Mouse (Mus musculus) neural tube, embryonic 11.5 days (tissue): ENCODE measurements around the gene Ociad2. TPM values are rescaled to one million over a fixed set of nuclear protein-coding genes. Genes with fewer than 3 reads are reported as not detected.

Experiments used
- ATAC-seq: fragments of 200-750 bp; cut with Nextera tagmentation; 2 replicates; pipeline ENCODE4 v1.8.0; 2017; ENCODE audit warnings: moderate number of reproducible peaks, mild to moderate bottlenecking, moderate TSS enrichment, moderate library complexity; ENCODE audit not compliant: insufficient read depth, low FRiP score, low TSS enrichment
- DNase-seq: peaks from one replicate; pipeline ENCODE4 v3.0.0-alpha.2; 2015; ENCODE audit warnings: low spot score
- H3K27ac ChIP-seq: fragments of 300-500 bp; sonication (generic); 2 replicates; pipeline ENCODE4 v1.5.1; 2014; ENCODE audit warnings: low read depth, mild to moderate bottlenecking, low read length
- H3K27me3 ChIP-seq: fragments of 300-500 bp; sonication (generic); 2 replicates; pipeline ENCODE4 v1.6.1; 2014; ENCODE audit warnings: mild to moderate bottlenecking, low read length, mixed read lengths; ENCODE audit not compliant: control insufficient read depth, insufficient read depth
- H3K36me3 ChIP-seq: fragments of 300-500 bp; sonication (generic); 2 replicates; pipeline ENCODE4 v1.6.1; 2014; ENCODE audit warnings: mild to moderate bottlenecking, low read length, moderate library complexity, mixed read lengths; ENCODE audit not compliant: control insufficient read depth, insufficient read depth
- H3K4me1 ChIP-seq: fragments of 300-500 bp; sonication (generic); 2 replicates; pipeline ENCODE4 v1.6.1; 2014; ENCODE audit warnings: low read length, mixed read lengths; ENCODE audit not compliant: control insufficient read depth, insufficient read depth
- H3K4me2 ChIP-seq: fragments of 300-500 bp; sonication (generic); 2 replicates; pipeline ENCODE4 v1.6.1; 2014; ENCODE audit warnings: low read depth, mild to moderate bottlenecking, moderate library complexity
- H3K4me3 ChIP-seq: fragments of 300-500 bp; sonication (generic); 2 replicates; pipeline ENCODE4 v1.5.1; 2014; ENCODE audit warnings: low read depth, low read length
- H3K9ac ChIP-seq: fragments of 300-500 bp; sonication (generic); 2 replicates; pipeline ENCODE4 v1.6.1; 2014; ENCODE audit warnings: mild to moderate bottlenecking, low read length
- H3K9me3 ChIP-seq: fragments of 300-500 bp; sonication (generic); 2 replicates; pipeline ENCODE4 v1.6.1; 2016; ENCODE audit warnings: low read length; ENCODE audit not compliant: control insufficient read depth
- WGBS: fragments of 180-500 bp; shearing (Covaris S2); extraction: QIAGEN DNeasy Blood & Tissue Kit; methylation state at CpG from one replicate; pipeline ENCODE4 v1.1.7; 2014; 5-methylcytosine and 5-hydroxymethylcytosine counted together
- polyA plus RNA-seq: library from polyadenylated mRNA; unstranded; fragments of >200 nt; fragmentation: Nextera tagmentation; extraction: Ambion mirVana; gene quantifications from 2 replicates; pipeline ENCODE4 v1.2.1, GENCODE M21; 2014

Ociad2 gene
- polyA plus RNA-seq, 1 experiment from 2014 or later = 6.1 TPM

DNA sequence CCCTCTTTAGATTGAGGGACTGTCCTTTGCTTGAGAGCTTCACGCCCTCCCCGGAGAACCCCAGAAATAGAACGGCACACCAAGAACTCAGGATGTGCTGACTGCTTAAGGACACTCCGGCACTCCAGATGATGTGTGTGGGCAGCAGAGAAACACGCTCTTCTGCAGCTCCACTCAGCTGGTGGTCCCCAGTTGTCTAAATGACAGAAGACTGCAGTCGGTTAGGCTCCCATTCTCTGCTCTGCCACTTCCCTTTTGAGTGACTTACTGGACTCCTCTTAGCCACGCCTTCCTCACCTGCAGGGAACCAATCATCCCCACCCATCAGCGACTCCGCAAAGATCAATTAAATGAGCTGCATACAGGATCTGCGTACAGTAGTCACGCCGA is 18.9 kb upstream of the Ociad2 start:
- Histone ChIP-seq H3K9me3 (no peaks in the 10 kb centered on the region), H3K27me3 (no peaks in the 10 kb centered on the region), H3K4me3 (no peak overlapping the region), H3K9ac (no peak overlapping the region), H3K36me3 (no peaks in the 10 kb centered on the region), H3K4me1 (no peaks in the 10 kb centered on the region), H3K4me2 (peak overlapping the region; percentile 3), H3K27ac (no peak overlapping the region)
- no peak for DNase-seq
- ATAC-seq = no peak
- WGBS = 36% methylated on average over 12 of the region's 12 CpGs

DNA sequence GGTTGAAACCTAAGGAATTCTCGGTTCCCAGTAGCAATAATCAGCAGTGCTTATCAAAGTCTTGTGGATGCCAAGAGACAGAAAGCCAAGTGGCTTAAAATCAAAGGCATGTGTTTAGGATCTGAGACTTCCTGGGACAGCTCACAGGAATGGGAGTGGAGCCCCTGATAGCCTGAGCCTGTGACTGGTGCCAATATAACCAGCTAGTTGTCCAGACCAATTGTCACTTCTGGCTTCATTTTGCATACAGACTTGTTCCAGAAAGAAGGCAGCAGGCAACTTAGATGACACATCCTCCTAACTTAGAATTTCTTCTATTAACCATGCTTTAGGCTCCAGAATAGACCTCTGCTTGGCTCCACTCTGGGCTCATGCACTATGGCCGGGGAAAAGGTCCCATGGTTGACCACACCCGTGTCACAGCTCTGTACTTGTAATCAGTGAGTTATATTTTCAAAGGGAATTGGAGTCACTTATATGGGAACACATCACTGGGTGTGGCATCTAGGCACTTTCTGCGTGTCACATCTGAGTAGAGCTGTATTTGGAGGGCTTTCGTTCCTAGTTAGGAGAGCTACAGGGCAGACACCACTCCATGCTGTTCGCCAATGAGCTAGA is 18.4 kb upstream of the Ociad2 start:
- Histone ChIP-seq H3K36me3 (no peaks in the 10 kb centered on the region), H3K9me3 (no peaks in the 10 kb centered on the region), H3K27me3 (no peaks in the 10 kb centered on the region), H3K4me1 (no peaks in the 10 kb centered on the region), H3K9ac (no peak overlapping the region), H3K27ac (no peak overlapping the region), H3K4me3 (no peak overlapping the region), H3K4me2 (peak overlapping the region; percentile 3; the same call in 1 of the 2 replicates)
- WGBS = 80% methylated on average over 6 of the region's 6 CpGs
- no peak for ATAC-seq
- DNase-seq = no peak

GRCm38 (mm10) chr5:73355393-73355792 is 14.6 kb upstream of the Ociad2 start:
- DNase-seq = no peak
- 76% methylated on average over 5 of the region's 5 CpGs for WGBS

DNA sequence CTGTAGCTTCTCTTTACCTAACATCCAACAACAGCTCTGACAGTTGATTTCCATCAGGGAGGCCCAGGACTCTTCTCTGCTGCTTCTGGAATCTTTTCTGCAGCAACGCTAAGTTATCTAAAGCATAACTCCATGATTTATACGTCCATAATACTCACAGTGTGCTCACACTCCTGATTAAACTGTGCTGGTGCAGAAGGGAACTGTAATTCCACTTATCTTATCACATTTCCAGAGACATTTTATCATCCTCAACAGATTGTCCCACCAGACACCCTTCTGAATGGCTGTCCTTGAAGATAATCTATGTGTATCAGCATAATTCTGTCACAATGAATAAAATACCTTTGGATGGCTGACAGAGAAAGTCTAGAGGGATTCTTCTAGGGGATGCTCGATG is 13.2 kb upstream of the Ociad2 start:
- no peaks in the 10 kb centered on the region for H3K4me1 ChIP-seq
- H3K4me3 ChIP-seq = no peak overlapping the region
- WGBS = 76% methylated on average over 3 of the region's 3 CpGs
- no peak overlapping the region for H3K9ac ChIP-seq
- no peaks in the 10 kb centered on the region for H3K9me3 ChIP-seq
- H3K36me3 ChIP-seq = no peaks in the 10 kb centered on the region
- no peak overlapping the region for H3K4me2 ChIP-seq
- H3K27me3 ChIP-seq = no peaks in the 10 kb centered on the region
- DNase-seq (no peak), ATAC-seq (no peak)
- H3K27ac ChIP-seq = no peak overlapping the region

More at GRCm38 (mm10) chr5:73355393-73355792, 14.6 kb upstream of the Ociad2 start:
- Histone ChIP-seq H3K4me2 (no peak overlapping the region), H3K36me3 (no peaks in the 10 kb centered on the region), H3K9ac (no peak overlapping the region), H3K27ac (no peak overlapping the region), H3K4me1 (no peaks in the 10 kb centered on the region), H3K4me3 (no peak overlapping the region), H3K9me3 (no peaks in the 10 kb centered on the region), H3K27me3 (no peaks in the 10 kb centered on the region)
- no peak for ATAC-seq

DNA sequence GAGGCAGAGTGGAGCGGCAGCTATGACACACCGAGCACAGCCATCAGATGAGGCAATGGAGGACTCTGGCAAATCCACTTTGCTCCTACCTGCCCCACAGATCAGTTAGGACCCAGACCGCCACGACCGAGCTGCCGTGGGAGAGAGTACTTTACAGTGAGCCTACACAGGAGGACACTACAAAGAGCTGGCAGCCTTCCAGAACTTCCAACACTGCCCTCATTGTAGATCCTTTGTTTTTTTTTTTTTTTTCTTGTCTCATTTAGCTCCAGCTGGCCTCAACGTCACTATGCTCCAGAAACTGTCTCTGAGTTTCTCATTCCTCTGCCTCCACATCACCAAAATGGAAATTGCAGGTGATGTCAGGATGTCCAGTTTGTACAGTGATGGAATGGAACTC is 12.7 kb upstream of the Ociad2 start:
- H3K4me3 ChIP-seq = no peak overlapping the region
- H3K27ac ChIP-seq = no peak overlapping the region
- H3K27me3 ChIP-seq = no peaks in the 10 kb centered on the region
- H3K9ac ChIP-seq = no peak overlapping the region
- ATAC-seq (no peak), DNase-seq (peak; percentile 29)
- H3K36me3 ChIP-seq = no peaks in the 10 kb centered on the region
- no peaks in the 10 kb centered on the region for H3K9me3 ChIP-seq
- no peak overlapping the region for H3K4me2 ChIP-seq
- H3K4me1 ChIP-seq = no peaks in the 10 kb centered on the region
- WGBS = 73% methylated on average over 7 of the region's 7 CpGs

DNA sequence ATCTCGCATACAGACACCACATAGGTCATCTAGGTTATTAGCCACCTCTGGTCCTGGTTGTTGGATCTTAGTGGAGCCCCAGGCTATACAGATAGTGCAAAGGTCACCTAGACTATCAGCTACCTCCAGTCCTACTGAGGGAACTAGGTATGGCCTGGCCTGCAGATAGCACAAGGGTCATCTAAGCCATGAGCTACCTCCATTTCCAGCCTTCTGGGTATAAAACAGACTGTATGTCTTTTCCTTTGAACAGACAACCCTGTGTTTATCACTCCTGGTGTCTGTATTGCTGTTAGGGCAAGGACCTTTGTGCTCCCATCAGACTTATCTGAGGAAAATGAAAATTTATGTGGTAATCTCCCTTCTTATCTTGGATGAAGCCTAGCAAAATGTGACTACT is 11.0 kb upstream of the Ociad2 start:
- WGBS = 91% methylated on average over 1 of the region's 1 CpGs
- DNase-seq = no peak
- no peak overlapping the region for H3K4me2 ChIP-seq
- no peak overlapping the region for H3K4me3 ChIP-seq
- no peaks in the 10 kb centered on the region for H3K4me1 ChIP-seq
- ATAC-seq = no peak
- H3K36me3 ChIP-seq = no peaks in the 10 kb centered on the region
- H3K9me3 ChIP-seq = no peaks in the 10 kb centered on the region
- no peak overlapping the region for H3K9ac ChIP-seq
- H3K27ac ChIP-seq = no peak overlapping the region
- no peaks in the 10 kb centered on the region for H3K27me3 ChIP-seq

DNA sequence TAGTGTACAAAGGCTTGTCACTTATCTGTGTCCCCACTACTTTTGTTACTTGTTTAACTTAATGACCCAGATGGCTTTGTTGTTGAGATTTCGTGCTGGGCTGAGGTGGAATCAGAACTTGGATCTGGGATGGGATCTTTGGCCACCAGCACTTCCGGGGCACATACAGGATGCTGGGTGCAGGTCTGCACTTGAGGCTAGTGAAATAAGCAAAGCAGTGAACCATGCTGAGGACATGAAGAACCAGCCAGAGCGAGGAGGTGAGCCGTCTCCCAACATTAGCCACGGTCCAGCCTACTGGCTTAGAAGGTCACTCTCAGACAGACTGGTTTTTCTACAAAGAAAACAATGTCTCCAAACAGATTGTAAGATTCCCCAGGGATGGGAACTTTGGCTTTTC is 8.7 kb upstream of the Ociad2 start:
- Histone ChIP-seq H3K27me3 (no peaks in the 10 kb centered on the region), H3K4me2 (no peak overlapping the region), H3K4me1 (no peaks in the 10 kb centered on the region), H3K9ac (no peak overlapping the region), H3K36me3 (no peaks in the 10 kb centered on the region), H3K27ac (no peak overlapping the region), H3K9me3 (no peaks in the 10 kb centered on the region), H3K4me3 (no peak overlapping the region)
- DNase-seq (no peak), ATAC-seq (no peak)
- 55% methylated on average over 5 of the region's 5 CpGs for WGBS

DNA sequence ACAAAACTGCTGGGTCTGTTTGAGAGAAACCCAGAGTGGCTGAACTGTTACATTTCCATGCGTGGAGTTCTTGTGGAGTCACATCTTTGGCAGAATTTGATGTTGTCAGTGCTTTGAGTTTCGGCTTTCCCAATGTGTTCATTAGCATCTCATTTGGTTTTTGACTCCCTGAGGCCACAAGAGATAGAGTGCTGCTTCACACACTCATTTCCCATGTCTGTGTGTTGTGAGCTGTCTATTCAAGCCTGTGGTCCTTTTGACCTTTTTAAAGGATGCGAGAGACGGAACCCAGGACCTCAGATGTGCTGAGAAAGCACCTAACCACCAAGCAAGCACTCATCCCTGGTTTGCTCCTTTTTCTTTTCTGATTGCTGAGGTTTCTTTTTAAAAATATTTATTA is 4.4 kb upstream of the Ociad2 start:
- Histone ChIP-seq H3K4me1 (no peaks in the 10 kb centered on the region), H3K4me3 (no peak overlapping the region), H3K27ac (no peak overlapping the region), H3K36me3 (no peaks in the 10 kb centered on the region), H3K9me3 (no peaks in the 10 kb centered on the region), H3K9ac (no peak overlapping the region), H3K27me3 (no peaks in the 10 kb centered on the region), H3K4me2 (no peak overlapping the region)
- ATAC-seq (no peak), DNase-seq (no peak)
- 92% methylated on average over 4 of the region's 4 CpGs for WGBS

DNA sequence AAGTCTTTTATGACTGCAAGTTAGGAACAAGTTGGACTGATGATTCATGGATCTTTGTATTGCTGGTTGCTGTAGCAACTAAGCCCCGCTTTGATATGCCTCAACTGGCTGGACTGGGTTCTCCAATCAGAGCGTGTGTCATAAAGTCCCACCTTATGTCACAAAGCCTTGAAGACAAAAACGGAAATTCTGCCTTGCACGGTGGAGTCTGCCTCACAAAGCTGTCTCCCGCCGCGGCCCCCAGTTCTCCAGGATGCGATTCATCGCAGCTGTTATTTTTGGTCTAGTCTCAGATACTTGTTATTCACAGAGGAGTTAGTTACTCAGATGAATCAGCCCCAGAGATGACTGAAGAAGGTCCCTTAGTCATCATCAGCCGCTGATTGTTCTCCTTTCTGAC is 3.5 kb upstream of the Ociad2 start:
- Histone ChIP-seq H3K36me3 (no peaks in the 10 kb centered on the region), H3K27me3 (no peaks in the 10 kb centered on the region), H3K4me1 (no peaks in the 10 kb centered on the region), H3K4me3 (no peak overlapping the region), H3K9me3 (no peaks in the 10 kb centered on the region), H3K9ac (no peak overlapping the region), H3K27ac (no peak overlapping the region), H3K4me2 (no peak overlapping the region)
- no peak for ATAC-seq
- WGBS = 83% methylated on average over 10 of the region's 10 CpGs
- DNase-seq = no peak
